Mouse (Mus musculus) midbrain, embryonic 16.5 days (tissue): ENCODE data around the gene Prss22. TPM values are rescaled to one million over a fixed set of nuclear protein-coding genes. Genes with fewer than 3 reads are reported as not detected.

Source experiments
- ATAC-seq: fragments of 200-750 bp; cut with Nextera tagmentation; 2 replicates; pipeline ENCODE4 v1.8.0; 2017; ENCODE audit warnings: moderate TSS enrichment
- H3K27ac ChIP-seq: fragments of 300-500 bp; sonication (generic); 2 replicates; pipeline ENCODE4 v1.5.1; 2014; ENCODE audit warnings: mild to moderate bottlenecking, low read length, mixed read lengths
- H3K27me3 ChIP-seq: fragments of 300-500 bp; sonication (generic); 2 replicates; pipeline ENCODE4 v1.6.1; 2014; ENCODE audit warnings: low read depth, low read length, mixed read lengths; ENCODE audit not compliant: control insufficient read depth, insufficient read depth
- H3K36me3 ChIP-seq: fragments of 300-500 bp; sonication (generic); 2 replicates; pipeline ENCODE4 v1.6.1; 2014; ENCODE audit warnings: mild to moderate bottlenecking, low read length, moderate library complexity, mixed read lengths; ENCODE audit not compliant: control insufficient read depth, insufficient read depth
- H3K4me1 ChIP-seq: fragments of 300-500 bp; sonication (generic); 2 replicates; pipeline ENCODE4 v1.6.1; 2014; ENCODE audit warnings: mild to moderate bottlenecking, low read length, mixed read lengths; ENCODE audit not compliant: control insufficient read depth, insufficient read depth
- H3K4me2 ChIP-seq: fragments of 300-500 bp; sonication (generic); 2 replicates; pipeline ENCODE4 v1.6.1; 2014; ENCODE audit warnings: mild to moderate bottlenecking, low read length, mixed read lengths
- H3K4me3 ChIP-seq: fragments of 300-500 bp; sonication (generic); 2 replicates; pipeline ENCODE4 v1.5.1; 2014; ENCODE audit warnings: low read depth, mild to moderate bottlenecking, low read length, moderate library complexity, mixed read lengths
- H3K9ac ChIP-seq: fragments of 300-500 bp; sonication (generic); 2 replicates; pipeline ENCODE4 v1.6.1; 2014; ENCODE audit warnings: low read depth, low read length, mixed read lengths
- H3K9me3 ChIP-seq: fragments of 300-500 bp; sonication (generic); replicated peaks from 2 replicates; pipeline ENCODE4 v1.6.1; 2014; ENCODE audit warnings: mild to moderate bottlenecking, low read length, mixed read lengths; ENCODE audit not compliant: control insufficient read depth, poor library complexity, severe bottlenecking
- WGBS: fragments of 180-500 bp; shearing (Covaris S2); extraction: QIAGEN DNeasy Blood & Tissue Kit; methylation state at CpG from one replicate; pipeline ENCODE4 v1.1.7; 2014; 5-methylcytosine and 5-hydroxymethylcytosine counted together
- polyA plus RNA-seq: library from polyadenylated mRNA; unstranded; fragments of >200 nt; fragmentation: Nextera tagmentation; extraction: Ambion mirVana; gene quantifications from 2 replicates; pipeline ENCODE4 v1.2.1, GENCODE M21; 2015

Gene Prss22
- polyA plus RNA-seq, result not detected in 2 replicates

GRCm38 (mm10) chr17:23997901-23998300 lies at the start of gene Prss22:
Gene Prss22, minus strand, starts transcription at chr17:23998100.
- WGBS, result 77% methylated on average over 2 of the region's 2 CpGs
- Histone ChIP-seq H3K27ac (no peak within 1 kb of the TSS), H3K4me1 (peaks cover 6% of the 10 kb centered on the region; the same call in 1 of the 2 replicates), H3K27me3 (no peaks in the 10 kb centered on the region), H3K36me3 (no peaks in the 10 kb centered on the region), H3K9ac (no peak within 1 kb of the TSS), H3K4me3 (no peak within 1 kb of the TSS), H3K9me3 (no peaks in the 10 kb centered on the region), H3K4me2 (no peak within 1 kb of the TSS)
- no peak for ATAC-seq

GRCm38 (mm10) chr17:24046026-24046425 lies 48.1 kb upstream of the Prss22 start:
- WGBS, result 50% methylated on average over 5 of the region's 5 CpGs
- Histone ChIP-seq H3K9me3 (no peaks in the 10 kb centered on the region), H3K36me3 (peaks cover 18% of the 10 kb centered on the region), H3K4me1 (no peaks in the 10 kb centered on the region), H3K9ac (no peak overlapping the region), H3K27ac (no peak overlapping the region), H3K27me3 (no peaks in the 10 kb centered on the region), H3K4me2 (no peak overlapping the region), H3K4me3 (no peak overlapping the region)
- ATAC-seq, result no peak

- H3K9ac ChIP-seq, result no peak overlapping the region
- H3K27ac ChIP-seq, result no peak overlapping the region
- H3K4me1 ChIP-seq, result no peaks in the 10 kb centered on the region
- peaks cover 14% of the 10 kb centered on the region for H3K36me3 ChIP-seq
- no peak overlapping the region for H3K4me3 ChIP-seq
- no peaks in the 10 kb centered on the region for H3K9me3 ChIP-seq
- no peak overlapping the region for H3K4me2 ChIP-seq
- ATAC-seq, result no peak
- H3K27me3 ChIP-seq, result no peaks in the 10 kb centered on the region
- WGBS, result 82% methylated on average over 10 of the region's 10 CpGs
Observed at GRCm38 (mm10) chr17:24045608-24046007, 47.7 kb upstream of the Prss22 start.

GRCm38 (mm10) chr17:24044482-24044881 lies 46.6 kb upstream of the Prss22 start:
- no peak for ATAC-seq
- Histone ChIP-seq H3K4me3 (no peak overlapping the region), H3K4me2 (no peak overlapping the region), H3K4me1 (no peaks in the 10 kb centered on the region), H3K9me3 (no peaks in the 10 kb centered on the region), H3K9ac (no peak overlapping the region), H3K36me3 (peaks cover 13% of the 10 kb centered on the region), H3K27me3 (no peaks in the 10 kb centered on the region), H3K27ac (no peak overlapping the region)
- WGBS, result 65% methylated on average over 5 of the region's 5 CpGs

GRCm38 (mm10) chr17:24037844-24038243 lies 39.9 kb upstream of the Prss22 start, which contains the start of gene Prss27:
Gene Prss27, plus strand, starts transcription at chr17:24038144.
- no peak within 1 kb of the TSS for H3K9ac ChIP-seq
- 73% methylated on average over 4 of the region's 4 CpGs for WGBS
- ATAC-seq, result no peak
- H3K9me3 ChIP-seq, result no peaks in the 10 kb centered on the region
- H3K36me3 ChIP-seq, result no peaks in the 10 kb centered on the region
- no peaks in the 10 kb centered on the region for H3K27me3 ChIP-seq
- H3K4me1 ChIP-seq, result no peaks in the 10 kb centered on the region
- H3K27ac ChIP-seq, result no peak within 1 kb of the TSS
- no peak within 1 kb of the TSS for H3K4me3 ChIP-seq
- H3K4me2 ChIP-seq, result no peak within 1 kb of the TSS

- Histone ChIP-seq H3K36me3 (no peaks in the 10 kb centered on the region), H3K9me3 (no peaks in the 10 kb centered on the region), H3K27ac (no peak overlapping the region), H3K4me1 (no peaks in the 10 kb centered on the region), H3K4me2 (no peak overlapping the region), H3K9ac (no peak overlapping the region), H3K4me3 (no peak overlapping the region), H3K27me3 (no peaks in the 10 kb centered on the region)
- no peak for ATAC-seq
- 87% methylated on average over 13 of the region's 13 CpGs for WGBS
Observed at GRCm38 (mm10) chr17:24037360-24037759, 39.5 kb upstream of the Prss22 start.

- no peak overlapping the region for H3K4me3 ChIP-seq
- no peak for ATAC-seq
- H3K27ac ChIP-seq, result no peak overlapping the region
- WGBS, result 69% methylated on average over 6 of the region's 6 CpGs
- H3K27me3 ChIP-seq, result no peaks in the 10 kb centered on the region
- no peak overlapping the region for H3K4me2 ChIP-seq
- H3K9ac ChIP-seq, result no peak overlapping the region
- H3K9me3 ChIP-seq, result no peaks in the 10 kb centered on the region
- H3K4me1 ChIP-seq, result no peaks in the 10 kb centered on the region
- no peaks in the 10 kb centered on the region for H3K36me3 ChIP-seq
Observed at GRCm38 (mm10) chr17:24036954-24037353, 39.1 kb upstream of the Prss22 start.

GRCm38 (mm10) chr17:24035087-24035486 lies 37.2 kb upstream of the Prss22 start:
- Histone ChIP-seq H3K4me3 (no peak overlapping the region), H3K36me3 (no peaks in the 10 kb centered on the region), H3K27ac (no peak overlapping the region), H3K9me3 (no peaks in the 10 kb centered on the region), H3K9ac (no peak overlapping the region), H3K27me3 (no peaks in the 10 kb centered on the region), H3K4me1 (no peaks in the 10 kb centered on the region), H3K4me2 (no peak overlapping the region)
- 87% methylated on average over 7 of the region's 7 CpGs for WGBS
- no peak for ATAC-seq

- Histone ChIP-seq H3K9ac (no peak overlapping the region), H3K4me1 (no peaks in the 10 kb centered on the region), H3K36me3 (no peaks in the 10 kb centered on the region), H3K27ac (no peak overlapping the region), H3K4me3 (no peak overlapping the region), H3K4me2 (no peak overlapping the region), H3K9me3 (no peaks in the 10 kb centered on the region), H3K27me3 (no peaks in the 10 kb centered on the region)
- 56% methylated on average over 7 of the region's 22 CpGs for WGBS
- ATAC-seq, result no peak
Observed at GRCm38 (mm10) chr17:24030551-24030950, 32.7 kb upstream of the Prss22 start.
